Mouse (Mus musculus): ENCODE measurements around the gene Crhr1.

The Crhr1 gene

GRCm38 (mm10) chr11:104148787-104149186 is 16.1 kb downstream of the Crhr1 start:
- peaks cover 71% of the 10 kb centered on the region for H3K27me3 ChIP-seq (ENCODE audit: insufficient read depth, low read length)
- TF ChIP-seq CTCF (conservative IDR thresholded peaks at IDR 0.05; ENCODE audit: low read length) (no peak), POU5F1 (IDR thresholded peaks at IDR 0.05; ENCODE audit: borderline replicate concordance, low read length) (no peak), NANOG (IDR thresholded peaks at IDR 0.05; ENCODE audit: borderline replicate concordance, low read length) (no peak)
- H3K36me3 ChIP-seq (ENCODE audit: insufficient read depth, low read length), result no peaks in the 10 kb centered on the region
- no peak overlapping the region for H3K4me3 ChIP-seq (replicated peaks; ENCODE audit: low read length)
- H3K9me3 ChIP-seq (ENCODE audit: low read length), result peaks cover 13% of the 10 kb centered on the region; the same call in 1 of the 2 replicates
- no peaks in the 10 kb centered on the region for H3K4me1 ChIP-seq (replicated peaks; ENCODE audit: low read depth, low read length)

- H3K9me3 ChIP-seq (ENCODE audit: low read length), result no peaks in the 10 kb centered on the region
- H3K4me3 ChIP-seq (replicated peaks; ENCODE audit: low read length), result no peak overlapping the region
- TF ChIP-seq NANOG (IDR thresholded peaks at IDR 0.05; ENCODE audit: borderline replicate concordance, low read length) (no peak), POU5F1 (IDR thresholded peaks at IDR 0.05; ENCODE audit: borderline replicate concordance, low read length) (no peak), CTCF (conservative IDR thresholded peaks at IDR 0.05; ENCODE audit: low read length) (no peak)
- no peaks in the 10 kb centered on the region for H3K36me3 ChIP-seq (ENCODE audit: insufficient read depth, low read length)
- H3K4me1 ChIP-seq (replicated peaks; ENCODE audit: low read depth, low read length), result no peaks in the 10 kb centered on the region
- H3K27me3 ChIP-seq (ENCODE audit: insufficient read depth, low read length), result peaks cover 77% of the 10 kb centered on the region
These were observed 18.3 kb downstream of the Crhr1 start for GRCm38 (mm10) chr11:104150911-104151310.

GRCm38 (mm10) chr11:104154332-104154731 is 21.7 kb downstream of the Crhr1 start:
- TF ChIP-seq CTCF (conservative IDR thresholded peaks at IDR 0.05; ENCODE audit: low read length) (no peak), NANOG (IDR thresholded peaks at IDR 0.05; ENCODE audit: borderline replicate concordance, low read length) (no peak), POU5F1 (IDR thresholded peaks at IDR 0.05; ENCODE audit: borderline replicate concordance, low read length) (no peak)
- H3K4me1 ChIP-seq (replicated peaks; ENCODE audit: low read depth, low read length), result peaks cover 20% of the 10 kb centered on the region

GRCm38 (mm10) chr11:104154820-104155635 is 22.4 kb downstream of the Crhr1 start:
- Histone ChIP-seq H3K36me3 (ENCODE audit: insufficient read depth, low read length) (no peaks in the 10 kb centered on the region), H3K4me3 (replicated peaks; ENCODE audit: low read length) (no peak overlapping the region), H3K9me3 (ENCODE audit: low read length) (no peaks in the 10 kb centered on the region), H3K4me1 (replicated peaks; ENCODE audit: low read depth, low read length) (peaks cover 20% of the 10 kb centered on the region), H3K27me3 (ENCODE audit: insufficient read depth, low read length) (peaks cover 90% of the 10 kb centered on the region)
- TF ChIP-seq CTCF (conservative IDR thresholded peaks at IDR 0.05; ENCODE audit: low read length) (no peak), NANOG (IDR thresholded peaks at IDR 0.05; ENCODE audit: borderline replicate concordance, low read length) (no peak), POU5F1 (IDR thresholded peaks at IDR 0.05; ENCODE audit: borderline replicate concordance, low read length) (no peak)

More at GRCm38 (mm10) chr11:104154332-104154731, 21.7 kb downstream of the Crhr1 start:
- H3K9me3 ChIP-seq (ENCODE audit: low read length), result no peaks in the 10 kb centered on the region
- H3K4me3 ChIP-seq (replicated peaks; ENCODE audit: low read length), result no peak overlapping the region
- no peaks in the 10 kb centered on the region for H3K36me3 ChIP-seq (ENCODE audit: insufficient read depth, low read length)
- H3K27me3 ChIP-seq (ENCODE audit: insufficient read depth, low read length), result peaks cover 83% of the 10 kb centered on the region

- TF ChIP-seq POU5F1 (IDR thresholded peaks at IDR 0.05; ENCODE audit: borderline replicate concordance, low read length) (no peak), NANOG (IDR thresholded peaks at IDR 0.05; ENCODE audit: borderline replicate concordance, low read length) (no peak), CTCF (conservative IDR thresholded peaks at IDR 0.05; ENCODE audit: low read length) (no peak)
- Histone ChIP-seq H3K36me3 (ENCODE audit: insufficient read depth, low read length) (no peaks in the 10 kb centered on the region), H3K4me3 (replicated peaks; ENCODE audit: low read length) (no peak overlapping the region), H3K27me3 (ENCODE audit: insufficient read depth, low read length) (peaks cover 92% of the 10 kb centered on the region), H3K9me3 (ENCODE audit: low read length) (no peaks in the 10 kb centered on the region), H3K4me1 (replicated peaks; ENCODE audit: low read depth, low read length) (peaks cover 20% of the 10 kb centered on the region)
These were observed 23.2 kb downstream of the Crhr1 start for GRCm38 (mm10) chr11:104155899-104156298.

GRCm38 (mm10) chr11:104156391-104156790 is 23.7 kb downstream of the Crhr1 start:
- H3K9me3 ChIP-seq (ENCODE audit: low read length), result no peaks in the 10 kb centered on the region
- H3K4me1 ChIP-seq (replicated peaks; ENCODE audit: low read depth, low read length), result peaks cover 20% of the 10 kb centered on the region
- H3K27me3 ChIP-seq (ENCODE audit: insufficient read depth, low read length), result peaks cover 91% of the 10 kb centered on the region
- H3K4me3 ChIP-seq (replicated peaks; ENCODE audit: low read length), result no peak overlapping the region
- H3K36me3 ChIP-seq (ENCODE audit: insufficient read depth, low read length), result no peaks in the 10 kb centered on the region
- no peak for TF ChIP-seq CTCF (conservative IDR thresholded peaks at IDR 0.05; ENCODE audit: low read length)
- TF ChIP-seq POU5F1 (IDR thresholded peaks at IDR 0.05; ENCODE audit: borderline replicate concordance, low read length), result no peak
- no peak for TF ChIP-seq NANOG (IDR thresholded peaks at IDR 0.05; ENCODE audit: borderline replicate concordance, low read length)

- peaks cover 90% of the 10 kb centered on the region for H3K27me3 ChIP-seq (ENCODE audit: insufficient read depth, low read length)
- TF ChIP-seq POU5F1 (IDR thresholded peaks at IDR 0.05; ENCODE audit: borderline replicate concordance, low read length) (no peak), NANOG (IDR thresholded peaks at IDR 0.05; ENCODE audit: borderline replicate concordance, low read length) (no peak), CTCF (conservative IDR thresholded peaks at IDR 0.05; ENCODE audit: low read length) (no peak)
- peak overlapping the region; percentile 80 for H3K4me3 ChIP-seq (replicated peaks; ENCODE audit: low read length)
- H3K9me3 ChIP-seq (ENCODE audit: low read length), result no peaks in the 10 kb centered on the region
- H3K36me3 ChIP-seq (ENCODE audit: insufficient read depth, low read length), result no peaks in the 10 kb centered on the region
- peaks cover 26% of the 10 kb centered on the region for H3K4me1 ChIP-seq (replicated peaks; ENCODE audit: low read depth, low read length)
These were observed 25.1 kb downstream of the Crhr1 start for GRCm38 (mm10) chr11:104157603-104158259.

GRCm38 (mm10) chr11:104158260-104158907 is 25.7 kb downstream of the Crhr1 start:
- peak overlapping the region; percentile 80 for H3K4me3 ChIP-seq (replicated peaks; ENCODE audit: low read length)
- H3K27me3 ChIP-seq (ENCODE audit: insufficient read depth, low read length), result peaks cover 84% of the 10 kb centered on the region
- H3K4me1 ChIP-seq (replicated peaks; ENCODE audit: low read depth, low read length), result peaks cover 29% of the 10 kb centered on the region
- H3K9me3 ChIP-seq (ENCODE audit: low read length), result no peaks in the 10 kb centered on the region
- TF ChIP-seq POU5F1 (IDR thresholded peaks at IDR 0.05; ENCODE audit: borderline replicate concordance, low read length), result no peak
- no peak for TF ChIP-seq CTCF (conservative IDR thresholded peaks at IDR 0.05; ENCODE audit: low read length)
- TF ChIP-seq NANOG (IDR thresholded peaks at IDR 0.05; ENCODE audit: borderline replicate concordance, low read length), result no peak
- H3K36me3 ChIP-seq (ENCODE audit: insufficient read depth, low read length), result no peaks in the 10 kb centered on the region

Measured in E14TG2a.4 (cell line).